Mouse (Mus musculus) lung, postnatal 0 days (tissue): ENCODE data around the gene Larp1.

Experiments
- CTCF ChIP-seq: IDR thresholded peaks from 2 replicates; pipeline ENCODE4 v1.5.1; 2016; ENCODE audit warnings: antibody characterized with exemption, mild to moderate bottlenecking
- EP300 ChIP-seq: IDR thresholded peaks from 2 replicates; pipeline ENCODE4 v1.6.1; 2016; ENCODE audit warnings: antibody characterized with exemption, mild to moderate bottlenecking, control low read depth

DNA sequence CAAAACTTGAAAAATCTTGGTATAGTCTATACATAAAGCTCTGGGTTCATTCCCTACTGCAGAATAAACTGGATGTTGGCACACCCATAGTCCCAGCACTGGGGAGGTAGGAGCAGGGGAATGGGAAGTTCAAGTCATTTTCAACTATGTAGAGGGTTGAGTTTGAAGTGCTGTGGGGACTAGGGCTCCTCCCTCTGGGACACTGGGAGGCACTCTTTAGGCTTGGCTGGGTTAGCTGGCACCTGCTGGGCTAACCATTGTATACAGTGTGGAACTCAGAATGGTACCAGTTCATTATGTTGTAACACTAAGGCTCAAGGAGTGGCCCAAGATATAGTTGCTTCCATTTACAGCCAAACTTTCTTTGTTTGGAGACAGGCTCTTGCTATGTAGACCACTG is 33.0 kb upstream of the Larp1 start:
- TF ChIP-seq CTCF: no peak
- TF ChIP-seq EP300: no peak
